Mouse (Mus musculus): ENCODE data around the gene Tspyl4.

The Tspyl4 gene

GRCm38 (mm10) chr10:34326701-34327100, 29.5 kb downstream of the Tspyl4 start:
- no peak for DNase-seq (ENCODE audit: low spot score)

- no peak for DNase-seq (ENCODE audit: low spot score)
Measured at GRCm38 (mm10) chr10:34327144-34327543, 29.9 kb downstream of the Tspyl4 start.

- peak; percentile 31 for DNase-seq (ENCODE audit: low spot score)
Measured at GRCm38 (mm10) chr10:34328310-34328709, 31.1 kb downstream of the Tspyl4 start.

- DNase-seq (ENCODE audit: low spot score): no peak
Measured at GRCm38 (mm10) chr10:34341014-34341413, 43.8 kb downstream of the Tspyl4 start.

GRCm38 (mm10) chr10:34341886-34342285, 44.6 kb downstream of the Tspyl4 start:
- no peak for DNase-seq (ENCODE audit: low spot score)

Data from urinary bladder, postnatal 25 days (tissue).